Mouse (Mus musculus): ENCODE results near the gene Rab5b. TPM values are rescaled to one million over a fixed set of nuclear protein-coding genes. Genes with fewer than 3 reads are reported as not detected.

Gene Rab5b
- total RNA-seq, 1 experiment from 2014 or later, result 72.7 TPM

Other genes starting within 250 kb of the Rab5b start
- 53.3 to 103 TPM (median 61.2 TPM) in 3 replicates for gene Smarcc2, start 237.0 kb downstream of the Rab5b start, total RNA-seq (2017)
- 2,131 to 2,768 TPM (median 2,315 TPM) in 3 replicates for gene Myl6, start 202.1 kb downstream of the Rab5b start, total RNA-seq (2017)
- not detected in 3 replicates for gene Myl6b, start 197.6 kb downstream of the Rab5b start, total RNA-seq (2017)
- 135 to 345 TPM (median 157 TPM) in 3 replicates for gene Esyt1, start 170.4 kb downstream of the Rab5b start, total RNA-seq (2017)
- 16.1 to 26.5 TPM (median 19.1 TPM) in 3 replicates for gene Zc3h10, start 148.5 kb downstream of the Rab5b start, total RNA-seq (2017)
- gene Rpl41, start 147.0 kb downstream of the Rab5b start, total RNA-seq (2017), result 2,103 to 2,260 TPM (median 2,168 TPM) in 3 replicates
- gene Pa2g4, start 130.3 kb downstream of the Rab5b start, total RNA-seq (2017), result 37.2 to 74.1 TPM (median 47.8 TPM) in 3 replicates
- 1.4 to 3.3 TPM (median 2.8 TPM) in 3 replicates for gene Erbb3, start 106.6 kb downstream of the Rab5b start, total RNA-seq (2017)
- 224 to 301 TPM (median 295 TPM) in 3 replicates for gene Rps26, start 69.5 kb downstream of the Rab5b start, total RNA-seq (2017)
- gene Ikzf4, start 50.3 kb downstream of the Rab5b start, total RNA-seq (2017), result not detected in 3 replicates
- gene Suox, start 22.2 kb downstream of the Rab5b start, total RNA-seq (2017), result 4.6 to 10.7 TPM (median 6.1 TPM) in 3 replicates
- gene Pmel, start 7.9 kb upstream of the Rab5b start, total RNA-seq (2017), result not detected in 3 replicates
- 14.5 to 21.4 TPM (median 19.5 TPM) in 3 replicates for gene Cdk2, start 8.8 kb upstream of the Rab5b start, total RNA-seq (2017)
- gene Dgka, start 48.6 kb upstream of the Rab5b start, total RNA-seq (2017), result 68.7 to 107 TPM (median 86.0 TPM) in 3 replicates
- 30.7 to 38.7 TPM (median 34.9 TPM) in 3 replicates for gene Pym1, start 51.6 kb upstream of the Rab5b start, total RNA-seq (2017)
- 0.53 to 10.5 TPM (median 2.5 TPM) in 3 replicates for gene Mmp19, start 94.6 kb upstream of the Rab5b start, total RNA-seq (2017)
- 73.0 to 91.5 TPM (median 73.5 TPM) in 3 replicates for gene Dnajc14, start 107.8 kb upstream of the Rab5b start, total RNA-seq (2017)
- 1.1 to 2.5 TPM (median 2.0 TPM) in 3 replicates for gene Tmem198b, start 108.1 kb upstream of the Rab5b start, total RNA-seq (2017)
- 151 to 244 TPM (median 182 TPM) in 3 replicates for gene Sarnp, start 121.1 kb upstream of the Rab5b start, total RNA-seq (2017)
- 72.1 to 86.7 TPM (median 76.6 TPM) in 3 replicates for gene Ormdl2, start 125.4 kb upstream of the Rab5b start, total RNA-seq (2017)
- 0.57 to 3.8 TPM (median 1.8 TPM) in 3 replicates for gene Gdf11, start 195.5 kb upstream of the Rab5b start, total RNA-seq (2017)
- 12.1 to 26.5 TPM (median 22.9 TPM) in 3 replicates for gene Cd63, start 204.7 kb upstream of the Rab5b start, total RNA-seq (2017)
- 1.5 to 7.6 TPM in 2 of 3 replicates, not detected in the other for gene Rdh5, start 226.6 kb upstream of the Rab5b start, total RNA-seq (2017)
- 110 to 127 TPM (median 111 TPM) in 3 replicates for gene Bloc1s1, start 227.8 kb upstream of the Rab5b start, total RNA-seq (2017)
- 0.19 to 0.53 TPM in 2 of 3 replicates, not detected in the other for gene Itga7, start 237.6 kb upstream of the Rab5b start, total RNA-seq (2017)

Data from monocyte, adult 5-6 weeks (primary cell).